Mouse (Mus musculus) B cell, adult 2 months (primary cell): Measurements from ENCODE around the gene Rnf38.
A peak's percentile ranks its signal among the peaks of the same experiment; 100 is the strongest.

Experiments
- DNase-seq, 2 experiments: peaks; one replicate each; pipeline ENCODE4 v3.0.0; 2022

The Rnf38 gene

DNA sequence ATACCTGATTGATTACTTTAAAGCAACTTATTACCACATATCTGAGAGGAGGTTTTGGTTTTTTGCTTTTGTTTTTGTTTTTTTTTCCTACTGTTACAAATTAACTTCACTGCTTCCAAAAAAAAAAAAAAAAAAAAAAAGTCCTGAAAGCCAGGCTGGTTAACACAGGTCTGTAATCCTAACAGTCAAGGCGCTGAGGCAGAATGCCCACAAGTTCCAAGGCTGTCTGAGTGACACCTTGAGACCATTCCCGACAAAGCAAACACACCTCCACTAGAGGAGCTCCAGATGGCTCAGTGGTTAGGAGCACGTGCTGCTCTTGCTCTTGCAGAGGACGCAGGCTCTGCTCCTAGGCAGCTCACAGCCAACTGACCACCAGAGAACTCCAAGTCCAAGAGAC lies 10.1 kb downstream of the Rnf38 start:
- no peak for DNase-seq

DNA sequence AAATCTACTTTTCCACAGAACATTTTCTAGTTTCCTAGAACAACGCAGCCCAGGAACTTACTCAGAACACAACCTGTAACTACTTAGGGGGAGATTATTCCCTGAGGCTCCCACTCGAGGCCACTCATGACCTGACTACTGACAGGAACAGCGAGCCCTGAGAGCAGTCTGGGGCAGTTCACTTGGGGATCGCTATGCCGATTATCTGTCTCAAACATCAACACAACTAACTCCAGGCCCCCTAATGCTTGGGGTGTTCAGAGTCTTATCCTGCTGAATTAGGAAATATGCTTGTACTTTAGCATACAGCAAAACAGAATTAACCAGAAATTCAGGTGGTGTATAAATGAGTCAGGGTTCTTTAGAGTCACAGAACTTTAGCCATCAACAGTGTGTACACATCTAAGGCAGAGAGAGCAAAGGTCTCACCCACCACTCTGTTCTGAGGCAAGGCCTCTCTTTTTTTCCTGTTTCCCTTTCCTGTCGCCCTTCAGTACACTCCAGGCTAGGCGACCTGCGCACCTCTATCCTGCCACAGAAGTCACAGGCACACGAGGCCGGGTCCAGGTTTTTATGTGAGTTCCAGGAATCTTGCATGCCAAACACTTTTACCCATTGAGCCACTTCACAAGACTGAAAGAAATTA lies 16.7 kb downstream of the Rnf38 start:
- DNase-seq: no peak

DNA sequence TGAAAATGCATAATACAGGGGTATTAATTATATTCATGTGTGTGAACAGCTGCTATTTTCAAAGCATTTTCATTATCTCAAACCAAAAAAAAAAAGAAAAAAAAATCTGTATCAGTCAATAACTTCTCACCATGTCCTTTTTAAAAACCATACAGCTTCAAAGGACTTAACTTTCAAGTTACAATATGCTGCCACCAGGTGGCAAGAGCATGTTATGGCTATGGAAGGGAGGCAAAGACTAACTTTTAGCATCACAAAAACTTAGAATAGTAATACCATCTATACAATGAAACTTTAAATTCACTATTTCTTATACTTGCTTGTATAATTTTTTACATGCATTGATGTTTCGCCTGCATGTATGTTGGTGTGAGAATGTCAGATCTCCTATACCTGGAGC lies 33.6 kb downstream of the Rnf38 start:
- peak; percentile 39 to 53 for DNase-seq

DNA sequence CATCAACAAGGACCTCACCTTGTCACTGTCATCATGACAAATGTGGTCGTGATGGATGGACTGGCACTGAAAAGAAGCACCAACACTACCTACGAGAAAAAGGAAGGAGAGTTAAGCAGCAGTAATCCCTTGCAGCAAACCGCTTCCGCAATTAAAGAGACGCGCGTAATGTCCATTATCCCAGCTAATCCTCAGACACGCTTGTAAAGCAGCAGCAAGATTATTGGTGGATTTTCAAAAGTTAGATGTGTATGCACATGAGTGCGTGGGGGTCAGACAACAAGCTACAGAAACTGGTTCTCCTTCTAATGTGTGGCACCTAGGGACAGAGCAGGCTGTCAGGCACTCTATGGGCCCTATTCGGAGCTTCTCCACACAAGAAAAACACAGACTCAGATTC lies 46.2 kb downstream of the Rnf38 start:
- no peak for DNase-seq

DNA sequence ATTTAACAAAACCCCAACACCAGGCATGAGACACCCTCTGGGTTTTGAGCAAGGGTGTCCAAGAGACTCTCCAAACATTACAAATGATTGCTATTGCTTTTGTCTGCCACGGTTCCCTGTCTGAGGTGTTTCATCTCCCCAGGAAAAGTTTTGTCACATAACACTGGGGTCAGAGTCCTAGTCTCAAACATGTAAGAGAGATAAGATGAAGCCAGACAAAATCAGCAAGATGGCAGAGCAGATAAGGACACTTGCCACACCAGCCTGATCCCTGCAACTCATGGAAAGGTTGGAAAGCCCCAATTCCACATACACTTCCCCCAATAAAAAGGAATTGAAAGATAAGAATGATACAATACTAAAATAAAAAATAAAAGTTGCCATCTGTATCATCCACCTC lies 49.7 kb downstream of the Rnf38 start:
- no peak for DNase-seq

DNA sequence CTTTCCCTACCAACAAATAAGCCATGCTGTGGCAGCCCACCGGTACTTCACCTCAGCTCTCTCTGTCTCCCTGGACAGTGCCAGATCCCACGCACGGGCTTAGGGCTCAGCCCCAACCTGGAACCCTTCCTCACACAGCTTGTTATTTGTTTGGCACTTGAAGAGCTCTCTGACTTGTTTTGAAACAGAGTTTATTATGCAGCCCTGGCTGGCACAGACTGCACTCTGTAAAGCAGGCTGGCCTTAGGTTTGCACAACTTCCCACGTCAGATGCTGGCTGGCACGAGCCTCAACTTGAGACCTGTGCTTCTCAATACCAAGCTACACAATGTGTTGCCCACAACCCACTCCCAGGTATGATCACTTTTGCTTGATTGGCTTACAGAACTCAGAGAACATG lies 53.8 kb downstream of the Rnf38 start:
- no peak for DNase-seq

DNA sequence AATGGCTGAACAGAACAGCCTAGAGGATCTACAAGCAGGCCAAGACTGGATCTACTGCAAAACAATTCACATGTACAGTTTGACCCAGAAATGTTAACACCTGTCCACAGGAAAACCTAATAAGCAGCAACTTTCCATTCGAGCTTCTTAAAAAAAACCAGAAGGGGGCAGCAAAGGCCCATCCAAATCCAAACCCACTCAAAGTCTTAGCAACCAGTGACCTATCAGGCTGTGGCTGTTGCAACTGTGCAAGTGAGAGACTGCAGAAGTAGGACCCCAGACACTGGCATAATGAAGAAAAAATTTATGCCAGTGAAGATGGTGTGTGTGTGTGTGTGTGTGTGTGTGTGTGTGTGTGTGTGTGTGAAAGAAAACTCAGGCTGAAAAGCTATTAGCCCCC lies 60.4 kb downstream of the Rnf38 start:
- peak; percentile 73 to 81 for DNase-seq

DNA sequence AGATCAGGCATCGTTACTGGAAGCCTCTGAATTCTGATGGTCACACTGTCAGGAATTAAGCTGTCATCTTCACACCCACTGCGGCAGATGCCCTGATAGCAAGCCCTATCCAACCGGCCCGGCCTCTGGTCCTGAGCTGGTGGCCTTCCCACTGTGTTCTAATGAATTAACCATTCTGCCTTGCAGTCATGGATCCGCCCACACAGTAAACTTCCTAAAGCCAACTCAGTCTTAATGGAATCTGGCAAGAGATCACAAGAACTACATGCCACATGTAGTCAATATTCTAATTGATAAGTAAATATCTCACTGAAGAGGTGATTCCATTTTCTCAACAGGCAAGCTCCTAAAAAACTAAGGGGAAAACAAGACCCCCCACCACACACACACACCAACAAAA lies 60.9 kb downstream of the Rnf38 start:
- no peak for DNase-seq

DNA sequence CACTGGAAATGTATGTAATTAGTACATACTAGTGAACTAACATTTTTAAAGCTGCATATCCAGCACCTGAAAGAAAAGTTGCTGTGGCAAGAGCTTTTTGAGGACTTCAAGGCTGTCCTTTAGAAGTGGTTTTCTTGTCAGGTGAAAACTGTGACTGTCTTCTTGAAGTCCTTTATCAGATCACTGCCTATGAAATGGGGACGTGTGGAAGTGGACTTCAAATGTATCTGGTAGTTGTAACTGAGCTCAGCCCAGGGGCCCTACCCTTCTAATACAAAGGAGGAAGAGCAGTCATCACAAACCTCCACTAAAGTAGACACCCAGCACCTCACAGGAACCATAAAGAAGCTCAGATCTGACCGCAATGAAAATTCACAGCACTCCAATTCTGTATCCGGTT lies 63.7 kb downstream of the Rnf38 start:
- DNase-seq: no peak

DNA sequence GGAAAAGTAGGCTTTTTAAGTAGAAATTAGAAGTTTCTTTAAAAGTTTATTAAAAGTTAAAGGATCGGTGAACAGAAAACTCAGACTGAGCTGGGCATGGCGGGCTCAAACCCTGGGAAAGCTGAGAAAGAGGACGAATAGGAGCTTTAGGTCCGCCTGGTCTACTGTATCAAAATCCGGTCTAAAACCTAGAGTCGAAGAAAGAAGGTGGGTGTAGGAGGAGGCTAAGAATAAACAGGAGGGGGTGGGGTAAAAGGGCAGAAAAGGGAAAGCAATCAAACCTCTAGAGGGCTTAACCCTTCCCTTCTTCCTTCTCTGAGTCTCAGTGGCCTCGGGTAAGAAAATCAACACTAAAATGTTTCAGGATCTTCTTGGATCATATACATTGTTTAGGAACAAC lies 64.8 kb downstream of the Rnf38 start:
- peak; percentile 39 for DNase-seq

DNA sequence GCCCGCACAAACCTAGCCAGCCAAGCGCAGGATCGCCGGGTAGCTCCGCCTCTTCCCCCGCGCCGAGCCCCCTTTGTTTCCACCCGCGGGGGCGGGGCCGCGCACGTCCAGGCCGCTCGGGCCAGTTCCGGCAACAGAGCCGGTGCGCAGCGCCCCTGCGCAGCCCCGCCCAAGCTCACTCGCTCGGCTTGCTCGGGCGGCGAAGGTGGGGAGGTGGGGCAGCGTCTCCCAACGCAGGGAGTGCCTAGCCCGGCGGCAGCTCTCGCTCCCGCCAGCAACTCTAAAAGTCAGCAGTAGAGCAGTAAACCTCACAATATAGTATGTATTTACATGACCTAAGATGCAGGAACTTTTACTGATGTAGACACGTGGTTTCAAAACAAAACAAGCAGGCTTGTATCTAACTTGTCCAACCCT lies 65.3 kb downstream of the Rnf38 start:
- DNase-seq: peak; percentile 98

DNA sequence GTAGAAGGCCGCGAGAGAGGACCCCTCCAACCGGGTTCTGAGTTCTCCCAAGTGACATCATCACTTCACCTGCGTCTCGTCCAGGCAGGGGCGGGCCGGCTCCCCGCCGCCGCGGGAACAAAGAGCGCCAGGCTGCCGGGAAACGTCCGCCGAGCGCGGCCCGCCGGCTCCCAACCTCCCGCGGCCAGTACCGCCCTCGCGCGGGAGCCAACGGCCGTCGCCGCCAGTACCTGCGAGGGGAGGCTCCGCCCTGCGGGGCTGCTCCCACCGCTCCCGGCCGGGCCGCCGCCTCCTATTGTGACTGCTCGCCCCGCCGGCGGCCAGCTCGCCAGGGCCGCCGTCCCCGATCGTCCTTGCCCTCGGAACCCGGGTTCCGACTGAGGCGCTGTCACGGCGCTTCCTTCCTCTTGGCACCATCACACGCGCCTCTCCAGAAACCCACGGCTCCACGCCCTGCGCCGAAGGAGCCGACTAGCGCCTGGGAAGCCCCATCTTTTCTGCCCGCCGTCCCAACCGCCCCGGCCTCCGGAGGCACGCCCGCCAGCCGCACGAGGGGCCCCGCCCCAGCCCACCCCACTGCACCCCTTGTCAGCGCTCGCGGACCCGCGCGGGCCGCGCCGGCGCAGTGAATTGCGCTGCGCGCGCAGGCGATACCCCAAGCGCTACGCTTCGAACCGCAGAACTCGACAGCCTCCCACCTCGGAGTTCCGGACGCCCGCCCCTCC lies 66.0 kb downstream of the Rnf38 start:
- peak; percentile 88 to 90 for DNase-seq

DNA sequence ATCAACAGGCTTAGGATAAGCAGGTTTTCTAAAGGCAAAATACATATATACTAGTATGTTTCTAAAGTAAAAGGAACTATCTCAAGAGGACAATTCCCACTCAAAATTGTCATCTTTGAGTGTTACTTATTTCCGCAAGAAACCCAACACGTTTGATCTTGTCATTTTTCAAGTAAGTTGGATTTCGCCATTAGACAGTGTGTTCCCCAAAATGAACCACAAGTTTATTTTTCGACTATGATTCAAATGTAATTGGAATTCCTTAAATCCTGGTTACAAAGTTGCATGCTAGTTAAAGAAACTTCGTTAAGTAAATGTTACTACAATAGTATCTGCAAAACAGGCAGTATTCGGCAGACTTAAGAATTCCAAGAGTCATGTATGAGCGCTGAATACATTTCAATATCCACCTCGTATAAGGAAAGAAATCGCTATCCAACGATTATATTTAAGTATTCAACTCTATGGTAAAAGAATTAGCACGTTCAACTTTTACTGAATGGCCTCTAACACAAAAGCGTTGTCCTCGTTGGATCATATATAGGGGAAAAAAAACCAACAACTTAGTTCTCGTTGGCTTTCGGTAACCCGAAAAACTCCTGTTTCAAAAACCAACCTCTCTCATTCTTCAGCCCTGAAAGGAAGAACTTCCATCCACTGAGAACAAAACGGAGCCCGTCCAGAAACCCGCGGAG lies 66.7 kb downstream of the Rnf38 start:
- DNase-seq: no peak

DNA sequence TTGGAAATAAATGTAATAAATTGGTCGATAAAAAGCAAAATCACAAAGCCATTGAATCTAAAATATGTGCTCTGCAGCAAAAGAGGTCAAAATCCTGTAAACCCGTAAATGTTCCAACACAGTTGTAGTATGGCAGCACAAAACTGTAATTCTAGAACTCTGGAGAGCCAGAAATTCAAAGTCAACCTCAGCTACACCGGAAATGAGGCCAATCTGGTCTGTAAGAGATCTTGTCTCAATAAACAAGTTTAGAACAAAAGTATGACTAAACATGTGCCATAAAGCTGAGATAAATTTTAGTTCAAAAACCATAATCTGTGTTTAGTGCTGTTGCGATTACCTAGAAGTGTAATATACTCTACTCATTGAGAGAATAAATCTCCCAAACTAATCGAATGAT lies 69.0 kb downstream of the Rnf38 start:
- no peak for DNase-seq

DNA sequence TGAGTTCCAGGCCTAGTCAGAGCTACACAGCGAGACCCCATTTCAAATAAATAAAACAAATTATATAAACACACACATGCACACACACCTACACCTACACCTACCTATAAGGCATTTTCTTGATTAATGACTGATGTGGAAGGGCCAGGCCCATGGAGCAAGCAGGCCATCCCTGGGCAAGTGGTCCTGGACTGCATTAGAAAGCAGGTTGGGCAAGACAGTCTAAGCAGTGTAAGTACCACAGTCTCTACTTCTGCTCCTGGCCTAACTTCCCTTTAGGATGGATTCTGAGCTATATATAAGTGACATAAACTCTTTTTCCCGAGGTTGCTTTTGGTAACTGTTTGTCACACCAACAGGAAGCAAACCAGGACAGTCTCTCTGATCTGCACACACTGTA lies 70.6 kb downstream of the Rnf38 start:
- no peak for DNase-seq

DNA sequence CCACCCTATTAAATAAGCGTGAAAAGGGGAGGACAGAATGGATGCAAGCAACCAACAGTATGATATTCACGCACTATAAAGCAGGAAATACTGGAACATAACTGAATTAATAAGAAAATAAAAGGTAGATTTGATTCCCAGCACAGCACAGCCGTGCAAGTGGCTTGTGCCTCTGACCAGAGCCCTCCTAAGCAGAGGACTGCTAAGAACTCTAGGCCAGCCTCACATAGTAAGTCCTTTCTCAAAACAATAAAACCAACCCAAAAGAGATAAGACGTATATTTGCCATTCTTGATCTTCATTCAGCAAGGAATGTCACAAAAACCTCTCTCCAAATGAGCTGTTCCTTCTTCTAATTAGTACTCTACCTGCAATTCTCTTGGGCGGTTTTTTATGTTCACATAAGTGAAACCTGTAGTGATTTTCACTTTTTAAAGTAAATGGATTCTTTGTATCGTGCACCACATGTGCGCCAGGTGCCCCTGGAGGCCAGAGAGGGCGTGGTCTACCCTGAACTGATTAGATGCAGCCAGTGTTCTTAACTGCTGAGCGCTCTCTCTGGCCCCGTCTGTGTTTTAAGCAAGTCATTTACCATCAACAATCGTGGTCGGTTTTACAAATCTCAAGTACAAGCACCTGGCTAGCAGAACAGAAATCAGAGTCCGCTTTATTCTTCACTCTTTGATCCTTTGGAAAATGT lies 72.4 kb downstream of the Rnf38 start:
- DNase-seq: no peak

DNA sequence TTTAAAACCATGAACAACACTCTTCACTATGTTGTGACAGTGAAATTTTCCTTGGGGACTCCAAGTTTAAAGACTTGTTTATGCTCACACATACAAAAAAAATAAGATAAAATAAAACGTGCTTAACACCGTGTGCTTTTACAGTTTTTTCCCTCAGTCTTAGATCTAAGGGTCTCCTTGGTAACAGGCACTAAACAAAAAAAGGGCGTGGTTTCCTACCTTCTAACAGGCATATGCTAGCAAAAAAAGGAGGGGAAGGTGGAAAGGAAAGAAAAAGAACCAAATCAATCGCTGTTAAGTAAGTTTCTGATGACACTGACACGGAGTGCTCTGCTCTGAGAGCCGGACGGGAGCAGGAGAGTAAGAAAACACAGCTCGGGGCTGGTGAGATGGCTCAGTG lies 73.8 kb downstream of the Rnf38 start:
- no peak for DNase-seq

DNA sequence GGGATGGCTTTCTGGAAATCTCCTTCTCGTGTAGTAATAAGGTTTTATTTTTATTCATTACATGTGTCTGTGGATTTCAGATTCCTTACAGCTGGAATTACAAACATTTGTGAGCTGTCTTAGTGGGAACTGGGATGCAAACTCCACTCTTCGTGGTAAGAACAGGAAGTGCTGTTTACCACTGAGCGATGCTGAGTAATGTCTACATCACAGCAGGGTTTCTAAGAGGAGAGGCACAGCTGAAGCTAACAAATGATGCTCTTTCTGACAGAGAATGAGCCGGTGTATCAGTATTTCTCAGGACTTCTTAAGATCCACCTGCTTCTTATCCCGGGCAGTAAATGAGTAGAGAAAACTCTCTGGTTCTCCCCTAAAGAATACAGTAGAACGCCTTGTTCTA lies 77.1 kb downstream of the Rnf38 start:
- no peak for DNase-seq

DNA sequence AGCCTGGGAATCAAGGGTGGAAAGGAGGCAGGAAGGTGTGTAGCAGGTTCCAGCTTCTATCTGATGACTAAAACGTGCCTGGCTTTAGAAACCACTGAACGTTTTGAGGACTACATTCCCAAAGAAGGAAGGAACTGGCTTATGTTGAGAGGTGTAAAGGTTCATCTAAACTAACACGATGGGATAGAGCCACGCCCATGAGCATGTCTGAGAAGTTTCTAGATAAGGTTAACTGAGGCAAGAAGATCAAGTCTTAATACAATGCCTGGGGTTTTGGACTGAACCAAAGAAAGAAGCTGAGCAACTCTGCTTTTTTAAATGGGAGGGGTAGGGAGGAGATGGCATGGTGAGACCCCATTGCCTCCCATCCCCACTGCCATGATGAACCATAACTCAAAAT lies 78.7 kb downstream of the Rnf38 start:
- DNase-seq: no peak

DNA sequence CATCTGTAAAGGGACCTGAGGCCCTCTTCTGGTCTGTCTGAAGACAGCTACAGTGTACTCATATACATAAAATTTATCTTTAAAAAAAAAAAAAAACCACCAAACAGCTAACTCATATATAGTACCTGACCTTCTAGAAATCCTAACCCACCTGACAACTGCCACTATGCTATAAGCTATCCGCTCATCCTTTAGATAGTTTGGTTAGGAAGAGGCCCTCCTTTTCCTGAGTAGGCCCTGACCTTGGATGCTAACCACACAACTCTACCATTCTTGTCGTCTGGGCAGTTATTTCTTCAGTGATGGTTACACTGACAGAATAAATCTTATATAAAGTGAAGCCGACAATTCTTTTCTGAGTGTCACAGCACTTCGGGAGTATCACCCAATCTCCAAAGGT lies 80.7 kb downstream of the Rnf38 start:
- DNase-seq: no peak

DNA sequence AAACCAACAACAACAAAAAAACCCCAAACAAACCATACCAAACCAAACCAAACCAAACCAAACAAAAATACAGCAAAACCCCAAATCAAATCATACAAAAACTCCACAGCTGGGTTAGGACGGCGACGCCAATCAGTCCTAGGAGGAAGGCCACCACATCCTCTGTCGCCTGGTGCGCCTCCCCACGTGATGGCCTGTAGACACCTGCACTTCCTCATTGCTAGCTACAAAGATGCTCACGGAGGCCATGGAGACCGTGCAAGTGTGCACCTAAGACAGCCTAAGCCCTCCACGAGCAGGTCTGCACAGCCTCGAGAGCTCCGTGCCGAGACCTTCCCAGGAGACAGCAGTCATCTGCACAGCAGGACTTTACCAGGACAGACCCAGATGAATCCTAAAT lies 106.8 kb downstream of the Rnf38 start:
- DNase-seq: peak; percentile 21 to 24

DNA sequence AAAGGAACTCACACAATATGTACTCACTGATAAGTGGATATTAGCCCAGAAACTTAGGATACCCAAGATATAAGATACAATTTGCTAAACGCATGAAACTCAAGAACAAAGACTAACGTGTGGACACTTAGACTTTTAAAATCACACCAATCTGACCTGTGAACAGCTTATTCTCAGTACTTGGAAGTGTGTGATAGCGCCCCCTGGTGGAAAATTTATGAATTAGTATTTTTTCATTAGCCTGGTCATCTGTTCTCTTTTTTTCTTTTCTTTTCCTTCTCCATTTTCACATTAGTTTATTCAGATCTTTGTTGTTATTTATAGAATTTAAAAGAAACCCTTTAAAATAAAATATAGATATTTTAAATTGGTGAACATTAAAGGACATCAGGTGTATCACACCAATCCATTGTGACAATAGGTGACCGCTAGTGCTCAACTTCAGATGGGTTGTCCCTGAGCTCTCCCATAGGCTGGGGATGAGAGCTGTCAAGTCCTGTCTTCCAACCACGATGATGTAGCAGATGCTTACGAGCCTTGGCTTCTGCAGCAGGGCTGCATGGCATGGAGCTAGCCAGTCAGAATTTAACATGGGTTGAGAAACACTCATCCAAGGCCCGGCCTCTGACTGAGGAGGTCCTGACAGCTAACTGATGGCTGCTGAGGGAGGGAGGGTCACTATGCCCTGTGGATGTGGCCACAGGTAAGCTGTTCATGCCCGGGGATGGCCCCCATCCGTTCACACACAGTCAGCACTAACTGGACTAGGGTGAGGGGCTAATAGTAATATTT lies 114.0 kb downstream of the Rnf38 start:
- peak; percentile 58 to 67 for DNase-seq

DNA sequence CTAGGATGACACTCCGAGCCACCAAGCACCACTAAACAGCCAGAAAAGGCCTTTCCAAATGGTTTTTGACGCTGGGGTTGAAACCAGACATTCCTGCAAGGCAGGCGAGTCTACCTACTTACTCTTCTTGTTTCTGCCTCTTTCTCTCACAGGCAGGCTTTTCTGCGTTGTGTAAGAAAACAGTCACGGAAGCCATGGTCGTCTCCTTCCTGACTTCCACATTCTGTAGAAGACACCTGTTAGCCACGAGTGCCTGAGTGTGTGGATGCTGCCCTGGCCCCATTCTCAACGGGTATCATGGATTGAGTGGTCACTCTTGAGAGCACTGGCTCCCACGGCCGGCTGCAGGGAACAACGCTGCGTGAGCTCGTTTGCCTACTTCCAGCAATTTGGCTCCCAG lies 118.5 kb downstream of the Rnf38 start:
- no peak for DNase-seq
